Mouse (Mus musculus) brown adipose tissue, adult 24 weeks (tissue): ENCODE results near the gene Gm266. TPM values are rescaled to one million over a fixed set of nuclear protein-coding genes. Genes with fewer than 3 reads are reported as not detected.
"Not testable (repeated sequence)": the region's sequence is repeated elsewhere in the genome, so short reads cannot be mapped to it uniquely, and the experiment has no call there.

Experiments used
- H3K27ac ChIP-seq: fragments of 200-500 bp; replicated peaks from 2 replicates; pipeline ENCODE4 v1.5.1; 2012; ENCODE audit warnings: low read depth, mild to moderate bottlenecking, low read length
- H3K4me1 ChIP-seq: fragments of 200-500 bp; 2 replicates; pipeline ENCODE4 v1.6.1; 2012; ENCODE audit warnings: low read length, mixed read lengths; ENCODE audit not compliant: control insufficient read depth, insufficient read depth, insufficient read length
- H3K4me3 ChIP-seq: fragments of 200-500 bp; 2 replicates; pipeline ENCODE4 v1.5.1; 2012; ENCODE audit warnings: low read depth, mild to moderate bottlenecking, low read length, moderate library complexity; ENCODE audit not compliant: insufficient read depth
- polyA plus RNA-seq: library from polyadenylated mRNA; stranded (reverse); fragments of >200 nt; gene quantifications from 2 replicates; pipeline ENCODE4 v1.2.4, GENCODE M21; 2012; ENCODE audit not compliant: missing spikeins, insufficient read depth, insufficient read length

Gene Gm266
- polyA plus RNA-seq, 1 experiment, result not detected

GRCm38 (mm10) chr12:111514231-111514792 lies 28.7 kb upstream of the Gm266 start:
- no peak overlapping the region for H3K4me3 ChIP-seq
- 0 out of 2 replicates have a peak, but pooled peaks cover 3% of the 10 kb centered on the region for H3K4me1 ChIP-seq
- peak overlapping the region; percentile 96 for H3K27ac ChIP-seq

GRCm38 (mm10) chr12:111513673-111514072 lies 28.1 kb upstream of the Gm266 start:
- Histone ChIP-seq H3K27ac (peak overlapping the region; percentile 96), H3K4me1 (0 out of 2 replicates have a peak, but pooled peaks cover 3% of the 10 kb centered on the region), H3K4me3 (peak overlapping the region; percentile 44; the same call in 1 of the 2 replicates)

DNA sequence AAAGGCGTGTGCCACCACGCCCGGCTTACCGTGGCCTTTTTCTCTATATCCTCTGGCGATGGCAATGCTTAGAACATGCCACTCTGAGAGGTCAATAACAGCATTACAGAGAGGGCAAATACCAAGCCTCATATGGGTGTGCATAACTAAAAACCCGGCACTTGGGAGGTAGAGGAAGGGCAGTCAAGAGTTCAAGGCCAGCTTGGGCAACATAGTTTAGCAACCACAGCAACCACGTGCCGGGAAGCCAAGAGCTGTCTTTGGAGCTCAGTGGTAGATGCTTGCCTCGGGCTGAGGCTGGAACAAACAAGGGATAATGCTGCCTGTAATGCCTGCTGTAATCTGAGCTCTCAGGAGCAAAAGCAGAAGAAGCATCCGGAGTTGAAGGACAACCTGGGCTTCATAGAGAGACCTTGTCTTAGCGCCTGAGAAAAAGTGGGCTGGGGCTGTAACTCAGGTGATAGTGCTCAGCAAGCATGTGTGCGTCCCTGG lies 27.0 kb upstream of the Gm266 start:
- Histone ChIP-seq H3K4me3 (no peak overlapping the region), H3K4me1 (0 out of 2 replicates have a peak, but pooled peaks cover 3% of the 10 kb centered on the region), H3K27ac (no peak overlapping the region)

DNA sequence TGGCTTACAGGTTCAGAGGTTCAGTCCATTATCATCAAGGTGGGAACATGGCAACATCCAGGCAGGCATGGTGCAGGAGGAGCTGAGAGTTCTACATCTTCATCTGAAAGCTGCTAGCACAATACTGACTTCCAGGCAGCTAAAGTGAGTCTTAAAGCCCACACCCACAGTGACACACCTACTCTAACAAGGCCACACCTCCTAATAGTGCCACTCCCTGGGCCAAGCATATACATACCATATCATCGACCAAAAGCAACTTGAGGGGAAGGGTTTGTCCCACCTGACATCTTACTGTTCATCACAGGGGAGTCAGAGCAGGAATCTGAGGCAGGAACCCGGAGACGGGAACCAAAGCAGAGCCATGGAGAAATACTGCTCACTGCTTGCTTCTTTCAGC lies 22.8 kb upstream of the Gm266 start:
- not testable (repeated sequence) for H3K27ac ChIP-seq, H3K4me1 ChIP-seq, H3K4me3 ChIP-seq

DNA sequence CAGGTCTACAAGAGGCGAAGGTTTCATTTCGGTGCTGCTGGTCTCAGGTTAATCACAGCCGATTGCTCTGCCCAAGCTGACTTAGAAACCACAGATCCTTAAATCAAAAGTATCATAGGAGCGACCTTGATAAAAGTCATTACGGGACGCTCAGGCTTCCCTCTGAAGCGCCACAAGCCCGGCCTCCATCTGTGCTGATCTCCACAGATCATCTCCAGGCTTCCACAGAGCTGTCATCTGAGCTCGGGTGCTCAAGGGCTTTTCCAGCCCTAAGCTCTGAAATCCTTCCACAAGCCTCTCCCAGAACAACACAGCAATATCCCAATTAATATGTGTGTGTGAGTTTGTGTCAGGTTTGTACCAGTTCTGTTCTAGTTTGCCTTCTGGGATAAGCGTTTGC lies 22.3 kb upstream of the Gm266 start:
- no peak overlapping the region for H3K4me3 ChIP-seq
- no peak overlapping the region for H3K27ac ChIP-seq
- H3K4me1 ChIP-seq, result 0 out of 2 replicates have a peak, but pooled peaks cover 3% of the 10 kb centered on the region

DNA sequence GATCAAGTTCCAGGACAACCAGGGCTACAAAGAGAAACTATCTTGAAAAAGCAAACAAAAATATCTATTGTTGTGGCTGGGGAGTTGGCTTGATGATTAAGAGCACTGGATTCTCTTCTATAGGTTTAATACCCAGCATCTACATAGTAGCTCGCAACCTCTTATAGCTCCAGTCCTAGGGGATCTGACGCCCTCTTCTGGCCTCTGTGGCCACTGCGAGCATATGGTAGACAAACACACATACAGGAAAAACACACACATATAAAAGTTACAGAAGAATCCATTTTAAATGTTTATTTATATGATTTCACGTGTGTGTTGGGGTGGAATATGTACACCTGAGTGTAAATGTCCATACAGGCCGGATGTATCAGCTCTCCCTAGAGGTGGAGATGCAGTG lies 21.4 kb upstream of the Gm266 start:
- no peaks in the 10 kb centered on the region for H3K4me1 ChIP-seq

GRCm38 (mm10) chr12:111504904-111505303 lies 19.3 kb upstream of the Gm266 start:
- no peak overlapping the region for H3K4me3 ChIP-seq
- H3K4me1 ChIP-seq, result no peaks in the 10 kb centered on the region
- no peak overlapping the region for H3K27ac ChIP-seq

More for the DNA sequence above, 21.4 kb upstream of the Gm266 start:
- H3K4me3 ChIP-seq, result no peak overlapping the region
- H3K27ac ChIP-seq, result no peak overlapping the region

DNA sequence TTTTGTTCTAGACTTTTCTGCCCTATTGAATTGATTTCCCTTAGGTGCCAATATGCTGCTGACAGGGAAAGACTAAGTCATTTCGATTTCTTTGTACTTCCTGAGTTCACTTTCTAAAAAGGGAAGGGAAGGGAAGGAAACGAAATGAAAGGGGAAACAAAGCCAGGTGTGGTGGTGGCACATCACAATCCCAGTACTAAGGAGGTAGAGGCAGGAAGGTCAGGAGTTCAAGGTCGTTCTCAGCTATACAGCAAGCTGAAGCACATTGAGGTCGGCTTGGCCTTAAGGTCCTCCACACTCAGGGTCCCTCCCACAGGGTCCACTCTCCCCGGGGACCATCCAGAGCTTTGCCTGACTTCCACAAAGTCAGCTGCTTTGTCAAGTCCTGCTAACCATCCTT lies 17.9 kb upstream of the Gm266 start:
- Histone ChIP-seq H3K4me3 (no peak overlapping the region), H3K27ac (no peak overlapping the region), H3K4me1 (no peaks in the 10 kb centered on the region)

DNA sequence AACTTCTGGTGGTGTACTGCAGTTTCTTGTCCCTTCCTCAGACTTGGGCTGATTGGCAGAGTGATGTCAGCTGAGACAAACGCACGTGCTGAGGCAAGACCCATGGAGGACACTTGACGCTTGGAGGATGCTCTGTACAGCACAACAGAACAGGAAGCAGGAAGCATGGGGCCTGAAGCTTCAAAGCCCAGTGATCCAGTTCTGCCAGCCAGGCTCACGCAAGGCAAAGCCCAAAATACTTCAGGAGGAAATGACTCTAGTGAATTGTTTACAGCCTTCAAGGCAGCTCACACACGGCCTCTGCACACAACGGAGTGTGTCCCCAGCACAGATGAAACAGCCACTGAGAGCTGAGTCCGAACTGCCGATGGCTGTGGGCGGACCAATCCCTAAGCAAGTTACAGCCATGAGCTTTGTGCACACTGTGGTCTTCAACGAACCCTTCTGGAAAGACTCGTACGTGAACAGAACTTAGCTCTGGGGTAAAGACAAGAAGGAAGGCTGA lies 17.5 kb upstream of the Gm266 start:
- no peak overlapping the region for H3K4me3 ChIP-seq
- no peaks in the 10 kb centered on the region for H3K4me1 ChIP-seq
- H3K27ac ChIP-seq, result no peak overlapping the region

DNA sequence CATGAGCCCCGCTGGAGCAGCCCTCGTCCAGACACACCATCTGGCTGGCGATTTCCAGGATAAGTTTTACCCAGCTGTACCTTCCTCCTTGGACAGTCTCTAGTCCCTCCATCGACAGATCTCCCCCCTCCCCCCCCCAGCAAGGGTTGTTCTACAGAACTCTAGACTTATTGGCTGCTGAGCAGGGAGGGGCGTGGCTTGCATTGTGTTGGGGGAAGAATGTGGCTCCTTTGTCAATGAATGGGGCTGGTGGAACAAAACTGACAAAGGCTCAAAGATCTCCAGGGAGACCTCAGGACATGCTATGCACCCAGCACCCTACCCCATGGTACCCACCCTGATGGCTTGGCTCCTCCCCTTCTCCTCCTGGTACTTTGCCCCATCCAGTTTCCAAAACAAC lies 15.1 kb upstream of the Gm266 start:
- no peaks in the 10 kb centered on the region for H3K4me1 ChIP-seq
- no peak overlapping the region for H3K27ac ChIP-seq
- H3K4me3 ChIP-seq, result no peak overlapping the region

GRCm38 (mm10) chr12:111499617-111500016 lies 14.0 kb upstream of the Gm266 start:
- Histone ChIP-seq H3K27ac (no peak overlapping the region), H3K4me1 (no peaks in the 10 kb centered on the region), H3K4me3 (no peak overlapping the region)

DNA sequence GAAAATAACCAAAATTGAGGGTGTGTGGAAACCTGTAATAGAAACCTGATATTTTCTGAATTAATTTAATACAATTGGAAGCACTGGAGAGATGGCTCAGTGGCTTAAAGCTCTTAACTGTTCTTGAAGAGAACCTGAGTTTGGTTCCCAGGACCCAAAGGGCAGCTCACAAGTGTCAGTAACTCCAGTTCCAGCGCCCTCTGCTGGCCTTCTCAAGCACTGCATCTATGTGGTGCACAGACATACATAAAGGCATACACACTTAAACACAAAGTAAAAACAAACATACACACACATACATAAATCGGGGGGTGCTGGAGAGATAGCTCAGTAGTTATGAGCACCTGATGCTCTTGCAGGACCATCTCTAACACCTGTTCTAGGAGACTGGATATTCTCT lies 11.5 kb upstream of the Gm266 start:
- H3K4me3 ChIP-seq, result no peak overlapping the region
- no peaks in the 10 kb centered on the region for H3K4me1 ChIP-seq
- no peak overlapping the region for H3K27ac ChIP-seq

DNA sequence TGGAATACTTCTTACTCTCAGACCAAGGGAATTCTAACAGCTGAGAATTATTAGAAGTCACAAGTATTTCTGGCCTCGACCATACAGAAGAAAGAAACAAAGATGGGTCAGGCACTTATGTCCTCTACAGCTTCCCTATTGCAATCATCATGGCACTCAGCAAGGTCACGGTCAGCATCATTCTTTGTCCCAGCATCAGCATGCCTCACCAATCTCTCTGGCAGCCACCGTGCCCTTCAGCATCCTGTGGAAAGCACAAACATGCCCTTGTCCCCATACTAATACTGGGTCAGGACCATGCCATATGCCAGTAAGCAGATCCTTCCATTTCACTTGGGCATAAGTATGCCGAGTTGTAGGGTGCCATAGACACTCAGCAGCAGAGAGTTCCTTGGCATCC lies 9.3 kb upstream of the Gm266 start:
- no peak overlapping the region for H3K4me3 ChIP-seq
- H3K4me1 ChIP-seq, result no peaks in the 10 kb centered on the region
- H3K27ac ChIP-seq, result no peak overlapping the region

DNA sequence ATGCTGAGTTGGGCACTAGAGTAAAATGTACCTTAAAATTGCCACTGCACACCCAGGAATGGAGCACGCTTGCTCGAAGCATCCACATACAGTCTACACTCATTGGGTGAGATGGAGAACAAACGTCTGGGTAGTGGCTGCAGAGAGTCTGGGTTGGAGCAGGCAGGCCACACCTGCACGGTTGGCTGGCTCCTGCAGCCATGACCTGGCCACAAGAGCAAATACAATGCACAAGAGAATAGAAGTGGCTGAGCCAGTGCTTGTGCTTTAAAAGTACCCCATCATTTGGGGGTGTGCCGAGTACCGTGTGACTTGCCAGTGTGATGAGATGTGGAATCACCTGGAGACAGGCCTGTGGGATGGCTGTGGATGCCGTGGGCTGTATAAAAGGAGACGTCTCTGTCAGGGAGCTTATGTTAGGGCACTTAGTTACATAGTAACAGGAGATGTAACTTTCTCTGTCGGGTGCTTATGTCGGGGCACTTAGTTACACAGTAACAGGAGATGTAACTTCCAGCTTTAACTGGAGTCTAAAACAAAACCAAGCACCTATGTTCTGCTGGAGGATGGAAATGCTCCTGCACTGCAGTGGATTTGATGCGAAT lies 3.7 kb upstream of the Gm266 start:
- peaks cover 6% of the 10 kb centered on the region; the same call in 1 of the 2 replicates for H3K4me1 ChIP-seq
- no peak overlapping the region for H3K27ac ChIP-seq
- H3K4me3 ChIP-seq, result no peak overlapping the region

GRCm38 (mm10) chr12:111486455-111486854 lies 832 bp upstream of the Gm266 start:
- no peak overlapping the region for H3K27ac ChIP-seq
- peaks cover 6% of the 10 kb centered on the region; the same call in 1 of the 2 replicates for H3K4me1 ChIP-seq
- H3K4me3 ChIP-seq, result peak overlapping the region; percentile 51; the same call in 1 of the 2 replicates
